Mouse (Mus musculus) CH12.LX (cell line): ENCODE measurements around the gene Stard13. TPM values are rescaled to one million over a fixed set of nuclear protein-coding genes. Genes with fewer than 3 reads are reported as not detected.

Experiments
- DNase-seq: peaks from one replicate; pipeline ENCODE4 v3.0.0-alpha.2; 2013; ENCODE audit errors: extremely low read depth
- H3K27ac ChIP-seq: 2 replicates; pipeline ENCODE4 v1.5.1; 2012; ENCODE audit warnings: low read depth, mild to moderate bottlenecking, control low read depth, moderate library complexity; ENCODE audit not compliant: insufficient read depth
- H3K27me3 ChIP-seq: replicated peaks from 2 replicates; pipeline ENCODE3; 2012; ENCODE audit warnings: inconsistent platforms
- H3K36me3 ChIP-seq, 2 experiments: replicated peaks in 1 of 2; 2 replicates each; pipeline versions ENCODE3 to v1.6.1; 2012; ENCODE audit warnings: inconsistent platforms in 1 of 2, low read length in 1 of 2, mild to moderate bottlenecking in 1 of 2, mixed read lengths in 1 of 2, moderate library complexity in 1 of 2; ENCODE audit not compliant: control insufficient read depth in 1 of 2, insufficient read depth in 1 of 2
- H3K4me1 ChIP-seq, 2 experiments: 2 replicates each; pipeline ENCODE4 v1.6.1; 2012; ENCODE audit warnings: inconsistent platforms in 1 of 2, moderate library complexity in 1 of 2; ENCODE audit not compliant: insufficient read depth in 2 of 2, control insufficient read depth in 1 of 2
- H3K4me2 ChIP-seq: 2 replicates; pipeline ENCODE4 v1.6.1; 2012; ENCODE audit warnings: low read depth, mild to moderate bottlenecking, control low read depth; ENCODE audit not compliant: poor library complexity, insufficient read depth, severe bottlenecking
- H3K4me3 ChIP-seq, 3 experiments: fragments of 150-350 bp in 1 of 3; sonication (generic) in 1 of 3; replicated peaks in 1 of 3; 2 replicates each; pipeline versions ENCODE3 to v1.5.1; 2011 to 2012; ENCODE audit warnings: low read depth in 2 of 3, low read length in 2 of 3, mild to moderate bottlenecking in 2 of 3, moderate library complexity in 2 of 3, control low read depth in 1 of 3, improper control_type of control experiment in 1 of 3, inconsistent platforms in 1 of 3, mixed read lengths in 1 of 3; ENCODE audit not compliant: poor library complexity in 1 of 3
- H3K79me2 ChIP-seq: replicated peaks from 2 replicates; pipeline ENCODE4 v1.6.1; 2012; ENCODE audit warnings: mild to moderate bottlenecking, moderate library complexity; ENCODE audit not compliant: control insufficient read depth, poor library complexity, insufficient read depth, severe bottlenecking; ENCODE audit errors: extremely low read depth
- H3K9ac ChIP-seq: 2 replicates; pipeline ENCODE4 v1.6.1; 2012; ENCODE audit warnings: low read depth, mild to moderate bottlenecking, control low read depth, moderate library complexity; ENCODE audit not compliant: insufficient read depth
- H3K9me3 ChIP-seq: replicated peaks from 2 replicates; pipeline ENCODE3; 2012; ENCODE audit warnings: low read length, inconsistent platforms, mixed read lengths
- CHD2 ChIP-seq: IDR thresholded peaks from 2 replicates; pipeline ENCODE4 v1.6.1; 2011; ENCODE audit warnings: low read length, improper control_type of control experiment
- CTCF ChIP-seq, 2 experiments: IDR thresholded peaks in 1 of 2; conservative IDR thresholded peaks in 1 of 2; 2 replicates each; pipeline ENCODE4 v1.5.1; 2011 to 2012; ENCODE audit warnings: low read depth in 2 of 2, low read length in 2 of 2, improper control_type of control experiment in 1 of 2, inconsistent platforms in 1 of 2, mild to moderate bottlenecking in 1 of 2, moderate library complexity in 1 of 2
- GABPA ChIP-seq: IDR thresholded peaks from 2 replicates; pipeline ENCODE4 v1.6.1; 2012; ENCODE audit warnings: low read depth, low read length, improper control_type of control experiment, inconsistent platforms; ENCODE audit not compliant: insufficient replicate concordance
- JUN ChIP-seq: IDR thresholded peaks from 2 replicates; pipeline ENCODE4 v1.6.1; 2011; ENCODE audit warnings: low read depth, mild to moderate bottlenecking, low read length, improper control_type of control experiment, moderate library complexity; ENCODE audit not compliant: insufficient read depth
- JUND ChIP-seq: conservative IDR thresholded peaks from 2 replicates; pipeline ENCODE4 v1.6.1; 2011; ENCODE audit warnings: low read depth, low read length, improper control_type of control experiment
- MAFK ChIP-seq: IDR thresholded peaks from 2 replicates; pipeline ENCODE4 v1.6.1; 2011; ENCODE audit warnings: low read length, improper control_type of control experiment; ENCODE audit not compliant: insufficient replicate concordance
- MAZ ChIP-seq: IDR thresholded peaks from 2 replicates; pipeline ENCODE4 v1.6.1; 2012; ENCODE audit warnings: low read depth, mild to moderate bottlenecking, inconsistent platforms, low read length, improper control_type of control experiment, moderate library complexity
- MXI1 ChIP-seq: IDR thresholded peaks from 2 replicates; pipeline ENCODE4 v1.6.1; 2011; ENCODE audit warnings: mild to moderate bottlenecking, low read depth, low read length, improper control_type of control experiment
- MYC ChIP-seq: IDR thresholded peaks from 2 replicates; pipeline ENCODE4 v1.6.1; 2011; ENCODE audit warnings: low read depth, mild to moderate bottlenecking, improper control_type of control experiment, low read length
- NELFE ChIP-seq: IDR thresholded peaks from 2 replicates; pipeline ENCODE4 v1.6.1; 2011; ENCODE audit warnings: low read depth, low read length, improper control_type of control experiment
- NRF1 ChIP-seq: IDR thresholded peaks from 2 replicates; pipeline ENCODE4 v1.6.1; 2014; ENCODE audit warnings: low read depth, mild to moderate bottlenecking, inconsistent platforms, low read length, improper control_type of control experiment, moderate library complexity
- RAD21 ChIP-seq: IDR thresholded peaks from 2 replicates; pipeline ENCODE4 v1.6.1; 2011; ENCODE audit warnings: low read depth, mild to moderate bottlenecking, low read length, improper control_type of control experiment, moderate library complexity
- SIN3A ChIP-seq: IDR thresholded peaks from 2 replicates; pipeline ENCODE4 v1.6.1; 2012; ENCODE audit warnings: low read length, improper control_type of control experiment, inconsistent platforms
- SMC3 ChIP-seq: IDR thresholded peaks from 2 replicates; pipeline ENCODE4 v1.6.1; 2011; ENCODE audit warnings: low read depth, low read length, improper control_type of control experiment
- TCF12 ChIP-seq: IDR thresholded peaks from 2 replicates; pipeline ENCODE4 v1.6.1; 2014; ENCODE audit warnings: low read depth, mild to moderate bottlenecking, inconsistent platforms, low read length, improper control_type of control experiment
- USF1 ChIP-seq: IDR thresholded peaks from 2 replicates; pipeline ENCODE4 v1.6.1; 2014; ENCODE audit warnings: low read depth, mild to moderate bottlenecking, inconsistent platforms, low read length, improper control_type of control experiment
- USF2 ChIP-seq: conservative IDR thresholded peaks from 2 replicates; pipeline ENCODE4 v1.6.1; 2011; ENCODE audit warnings: low read depth, low read length, improper control_type of control experiment
- ZC3H11A ChIP-seq: IDR thresholded peaks from 2 replicates; pipeline ENCODE4 v1.6.1; 2012; ENCODE audit warnings: low read depth, mild to moderate bottlenecking, inconsistent platforms, low read length, improper control_type of control experiment
- dilution Hi-C: fragments of 300-500 bp; cut with MboI; formaldehyde crosslinking; loops from 2 replicates; pipeline ENCODE4 v1.14.3; 2020; ENCODE audit warnings: low sequenced_read_pairs; ENCODE audit not compliant: extremely low pct_unique_long_range_greater_than_20kb, extremely low pct_ligation_motif_present
- in situ Hi-C: fragments of 300-500 bp; cut with MboI; formaldehyde crosslinking; loops from 3 replicates; pipeline ENCODE4 v1.14.3; 2019; ENCODE audit warnings: low sequenced_read_pairs, low pct_ligation_motif_present, low pct_unique_long_range_greater_than_20kb, mixed read lengths
- polyA plus RNA-seq: library from polyadenylated mRNA; unstranded; fragments of >175 nt; gene quantifications from 2 replicates; pipeline ENCODE4 v1.2.1, GENCODE M21; 2012; ENCODE audit warnings: low read depth; ENCODE audit not compliant: insufficient read length
- total RNA-seq, 2 experiments: library from RNA; depleted of rRNA; stranded (reverse); fragments of 300-350 nt in 1 of 2; fragments of >200 nt in 1 of 2; gene quantifications; 2 replicates each; pipeline ENCODE4 v1.2.3; 2012 to 2014

Stard13 gene
- total and polyA plus RNA-seq, 3 experiments, result 33.5 to 154 (median 73.6) TPM

GRCm38 (mm10) chr5:151238730-151239129 is 5.1 kb upstream of the Stard13 start:
- H3K4me1 ChIP-seq, result no peaks in the 10 kb centered on the region
- no peak overlapping the region for H3K4me3 ChIP-seq
- in situ Hi-C loops, result no loop called here
- no peak for DNase-seq
- H3K9me3 ChIP-seq, result no peaks in the 10 kb centered on the region
- TF ChIP-seq MYC, result no peak
- TF ChIP-seq JUN, result no peak
- TF ChIP-seq CTCF (conservative IDR thresholded peaks at IDR 0.05 in 1 of 2, IDR thresholded peaks at IDR 0.05 in 1 of 2; ENCODE audit: low read depth in 2 of 2, low read length in 2 of 2), result no peak
- TF ChIP-seq CHD2, result no peak
- no peak for TF ChIP-seq USF1
- no peak for TF ChIP-seq NELFE
- TF ChIP-seq NRF1, result no peak
- TF ChIP-seq SMC3, result no peak
- no peak for TF ChIP-seq MAFK
- no peak for TF ChIP-seq RAD21
- TF ChIP-seq MAZ, result no peak
- no peak for TF ChIP-seq ZC3H11A
- TF ChIP-seq, all 38 proteins: peak for 0
- Histone ChIP-seq H3K79me2 (no peaks in the 10 kb centered on the region), H3K27ac (no peak overlapping the region), H3K9ac (no peak overlapping the region), H3K36me3 (no peaks in the 10 kb centered on the region), H3K4me2 (no peak overlapping the region), H3K27me3 (no peaks in the 10 kb centered on the region)
- dilution Hi-C loops, result no loop called here

- TF ChIP-seq GABPA, result no peak
- TF ChIP-seq MXI1, result no peak
- TF ChIP-seq TCF12, result no peak
- TF ChIP-seq USF2, result no peak
- TF ChIP-seq NELFE, result no peak
- no peak for TF ChIP-seq CTCF (conservative IDR thresholded peaks at IDR 0.05 in 1 of 2, IDR thresholded peaks at IDR 0.05 in 1 of 2; ENCODE audit: low read depth in 2 of 2, low read length in 2 of 2)
- TF ChIP-seq ZC3H11A, result no peak
- no peak for TF ChIP-seq JUND
- no peak for TF ChIP-seq SIN3A
- in situ Hi-C loops, result no loop called here
- Histone ChIP-seq H3K4me3 (no peak overlapping the region), H3K4me1 (no peaks in the 10 kb centered on the region), H3K4me2 (no peak overlapping the region), H3K79me2 (no peaks in the 10 kb centered on the region), H3K36me3 (no peaks in the 10 kb centered on the region), H3K9ac (no peak overlapping the region), H3K27ac (no peak overlapping the region), H3K27me3 (no peaks in the 10 kb centered on the region), H3K9me3 (no peaks in the 10 kb centered on the region)
- no peak for DNase-seq
- dilution Hi-C loops, result no loop called here
Measured at GRCm38 (mm10) chr5:151236411-151236810, 2.8 kb upstream of the Stard13 start.
